Mouse (Mus musculus) B cell, adult (primary cell): ENCODE results near the gene Hao1. TPM values are rescaled to one million over a fixed set of nuclear protein-coding genes. Genes with fewer than 3 reads are reported as not detected.

Source experiments
- total RNA-seq: library from RNA; stranded (reverse); gene quantifications from 4 replicates; pipeline ENCODE4 v1.2.4, GENCODE M21; 2023; ENCODE audit not compliant: inconsistent age

The Hao1 gene
- total RNA-seq, result not detected in 4 replicates

GRCm38 (mm10) chr2:134554221-134554727 is at the start of gene Hao1:
Hao1 (minus strand) TSS chr2:134554368.

Other genes with a start within 250 kb of the Hao1 start
- 24.0 to 31.4 TPM (median 26.7 TPM) in 4 replicates for gene Tmx4, start 89.8 kb upstream of the Hao1 start, total RNA-seq
- not detected in 4 replicates for gene Plcb1, start 231.7 kb upstream of the Hao1 start, total RNA-seq